Mouse (Mus musculus) CH12.LX (cell line): ENCODE measurements around the gene Mettl7a2. TPM values are rescaled to one million over a fixed set of nuclear protein-coding genes. Genes with fewer than 3 reads are reported as not detected.
A peak's percentile ranks its signal among the peaks of the same experiment; 100 is the strongest.

ENCODE experiments used
- DNase-seq: peaks from one replicate; pipeline ENCODE4 v3.0.0-alpha.2; 2013; ENCODE audit errors: extremely low read depth
- H3K27ac ChIP-seq: 2 replicates; pipeline ENCODE4 v1.5.1; 2012; ENCODE audit warnings: low read depth, mild to moderate bottlenecking, control low read depth, moderate library complexity; ENCODE audit not compliant: insufficient read depth
- H3K27me3 ChIP-seq: replicated peaks from 2 replicates; pipeline ENCODE3; 2012; ENCODE audit warnings: inconsistent platforms
- H3K36me3 ChIP-seq, 2 experiments: replicated peaks in 1 of 2; 2 replicates each; pipeline versions ENCODE3 to v1.6.1; 2012; ENCODE audit warnings: inconsistent platforms in 1 of 2, low read length in 1 of 2, mild to moderate bottlenecking in 1 of 2, mixed read lengths in 1 of 2, moderate library complexity in 1 of 2; ENCODE audit not compliant: control insufficient read depth in 1 of 2, insufficient read depth in 1 of 2
- H3K4me1 ChIP-seq, 2 experiments: 2 replicates each; pipeline ENCODE4 v1.6.1; 2012; ENCODE audit warnings: inconsistent platforms in 1 of 2, moderate library complexity in 1 of 2; ENCODE audit not compliant: insufficient read depth in 2 of 2, control insufficient read depth in 1 of 2
- H3K4me2 ChIP-seq: 2 replicates; pipeline ENCODE4 v1.6.1; 2012; ENCODE audit warnings: low read depth, mild to moderate bottlenecking, control low read depth; ENCODE audit not compliant: poor library complexity, insufficient read depth, severe bottlenecking
- H3K4me3 ChIP-seq, 3 experiments: fragments of 150-350 bp in 1 of 3; sonication (generic) in 1 of 3; replicated peaks in 1 of 3; 2 replicates each; pipeline versions ENCODE3 to v1.5.1; 2011 to 2012; ENCODE audit warnings: low read depth in 2 of 3, low read length in 2 of 3, mild to moderate bottlenecking in 2 of 3, moderate library complexity in 2 of 3, control low read depth in 1 of 3, improper control_type of control experiment in 1 of 3, inconsistent platforms in 1 of 3, mixed read lengths in 1 of 3; ENCODE audit not compliant: poor library complexity in 1 of 3
- H3K79me2 ChIP-seq: replicated peaks from 2 replicates; pipeline ENCODE4 v1.6.1; 2012; ENCODE audit warnings: mild to moderate bottlenecking, moderate library complexity; ENCODE audit not compliant: control insufficient read depth, poor library complexity, insufficient read depth, severe bottlenecking; ENCODE audit errors: extremely low read depth
- H3K9ac ChIP-seq: 2 replicates; pipeline ENCODE4 v1.6.1; 2012; ENCODE audit warnings: low read depth, mild to moderate bottlenecking, control low read depth, moderate library complexity; ENCODE audit not compliant: insufficient read depth
- H3K9me3 ChIP-seq: replicated peaks from 2 replicates; pipeline ENCODE3; 2012; ENCODE audit warnings: low read length, inconsistent platforms, mixed read lengths
- CHD1 ChIP-seq: IDR thresholded peaks from 2 replicates; pipeline ENCODE4 v1.6.1; 2012; ENCODE audit warnings: low read depth, low read length, improper control_type of control experiment, inconsistent platforms
- CHD2 ChIP-seq: IDR thresholded peaks from 2 replicates; pipeline ENCODE4 v1.6.1; 2011; ENCODE audit warnings: low read length, improper control_type of control experiment
- E2F4 ChIP-seq: IDR thresholded peaks from 2 replicates; pipeline ENCODE4 v1.6.1; 2011; ENCODE audit warnings: low read depth, low read length, improper control_type of control experiment; ENCODE audit not compliant: insufficient replicate concordance
- IRF4 ChIP-seq: IDR thresholded peaks from 2 replicates; pipeline ENCODE4 v1.6.1; 2014; ENCODE audit warnings: low read depth, mild to moderate bottlenecking, inconsistent platforms, low read length, improper control_type of control experiment
- JUN ChIP-seq: IDR thresholded peaks from 2 replicates; pipeline ENCODE4 v1.6.1; 2011; ENCODE audit warnings: low read depth, mild to moderate bottlenecking, low read length, improper control_type of control experiment, moderate library complexity; ENCODE audit not compliant: insufficient read depth
- JUND ChIP-seq: conservative IDR thresholded peaks from 2 replicates; pipeline ENCODE4 v1.6.1; 2011; ENCODE audit warnings: low read depth, low read length, improper control_type of control experiment
- KAT2A ChIP-seq: IDR thresholded peaks from 2 replicates; pipeline ENCODE4 v1.6.1; 2012; ENCODE audit warnings: low read length, improper control_type of control experiment, inconsistent platforms; ENCODE audit not compliant: insufficient replicate concordance
- MAFK ChIP-seq: IDR thresholded peaks from 2 replicates; pipeline ENCODE4 v1.6.1; 2011; ENCODE audit warnings: low read length, improper control_type of control experiment; ENCODE audit not compliant: insufficient replicate concordance
- MAX ChIP-seq: IDR thresholded peaks from 2 replicates; pipeline ENCODE4 v1.6.1; 2011; ENCODE audit warnings: low read length, improper control_type of control experiment
- MAZ ChIP-seq: IDR thresholded peaks from 2 replicates; pipeline ENCODE4 v1.6.1; 2012; ENCODE audit warnings: low read depth, mild to moderate bottlenecking, inconsistent platforms, low read length, improper control_type of control experiment, moderate library complexity
- MEF2A ChIP-seq: IDR thresholded peaks from 2 replicates; pipeline ENCODE4 v1.6.1; 2014; ENCODE audit warnings: low read depth, mild to moderate bottlenecking, inconsistent platforms, low read length, improper control_type of control experiment, borderline replicate concordance
- MXI1 ChIP-seq: IDR thresholded peaks from 2 replicates; pipeline ENCODE4 v1.6.1; 2011; ENCODE audit warnings: mild to moderate bottlenecking, low read depth, low read length, improper control_type of control experiment
- NRF1 ChIP-seq: IDR thresholded peaks from 2 replicates; pipeline ENCODE4 v1.6.1; 2014; ENCODE audit warnings: low read depth, mild to moderate bottlenecking, inconsistent platforms, low read length, improper control_type of control experiment, moderate library complexity
- PAX5 ChIP-seq: IDR thresholded peaks from 2 replicates; pipeline ENCODE4 v1.6.1; 2012; ENCODE audit warnings: low read length, inconsistent platforms, mixed read lengths
- POLR2A ChIP-seq: IDR thresholded peaks from 2 replicates; pipeline ENCODE4 v1.6.1; 2011; ENCODE audit warnings: low read depth, mild to moderate bottlenecking, improper control_type of control experiment, low read length
- POLR2AphosphoS2 ChIP-seq: IDR thresholded peaks from 2 replicates; pipeline ENCODE4 v1.6.1; 2011; ENCODE audit warnings: low read depth, low read length, improper control_type of control experiment
- RAD21 ChIP-seq: IDR thresholded peaks from 2 replicates; pipeline ENCODE4 v1.6.1; 2011; ENCODE audit warnings: low read depth, mild to moderate bottlenecking, low read length, improper control_type of control experiment, moderate library complexity
- SIN3A ChIP-seq: IDR thresholded peaks from 2 replicates; pipeline ENCODE4 v1.6.1; 2012; ENCODE audit warnings: low read length, improper control_type of control experiment, inconsistent platforms
- SMC3 ChIP-seq: IDR thresholded peaks from 2 replicates; pipeline ENCODE4 v1.6.1; 2011; ENCODE audit warnings: low read depth, low read length, improper control_type of control experiment
- TCF12 ChIP-seq: IDR thresholded peaks from 2 replicates; pipeline ENCODE4 v1.6.1; 2014; ENCODE audit warnings: low read depth, mild to moderate bottlenecking, inconsistent platforms, low read length, improper control_type of control experiment
- USF1 ChIP-seq: IDR thresholded peaks from 2 replicates; pipeline ENCODE4 v1.6.1; 2014; ENCODE audit warnings: low read depth, mild to moderate bottlenecking, inconsistent platforms, low read length, improper control_type of control experiment
- ZKSCAN1 ChIP-seq: IDR thresholded peaks from 2 replicates; pipeline ENCODE4 v1.6.1; 2012; ENCODE audit warnings: low read depth, inconsistent platforms, low read length, improper control_type of control experiment, borderline replicate concordance
- ZNF384 ChIP-seq: IDR thresholded peaks from 2 replicates; pipeline ENCODE4 v1.6.1; 2012; ENCODE audit warnings: low read depth, low read length, improper control_type of control experiment, inconsistent platforms
- dilution Hi-C: fragments of 300-500 bp; cut with MboI; formaldehyde crosslinking; loops from 2 replicates; pipeline ENCODE4 v1.14.3; 2020; ENCODE audit warnings: low sequenced_read_pairs; ENCODE audit not compliant: extremely low pct_unique_long_range_greater_than_20kb, extremely low pct_ligation_motif_present
- in situ Hi-C: fragments of 300-500 bp; cut with MboI; formaldehyde crosslinking; loops from 3 replicates; pipeline ENCODE4 v1.14.3; 2019; ENCODE audit warnings: low sequenced_read_pairs, low pct_ligation_motif_present, low pct_unique_long_range_greater_than_20kb, mixed read lengths
- polyA plus RNA-seq: library from polyadenylated mRNA; unstranded; fragments of >175 nt; gene quantifications from 2 replicates; pipeline ENCODE4 v1.2.1, GENCODE M21; 2012; ENCODE audit warnings: low read depth; ENCODE audit not compliant: insufficient read length
- total RNA-seq, 2 experiments: library from RNA; depleted of rRNA; stranded (reverse); fragments of 300-350 nt in 1 of 2; fragments of >200 nt in 1 of 2; gene quantifications; 2 replicates each; pipeline ENCODE4 v1.2.3; 2012 to 2014

The Mettl7a2 gene
- total and polyA plus RNA-seq, 3 experiments, result not detected

DNA sequence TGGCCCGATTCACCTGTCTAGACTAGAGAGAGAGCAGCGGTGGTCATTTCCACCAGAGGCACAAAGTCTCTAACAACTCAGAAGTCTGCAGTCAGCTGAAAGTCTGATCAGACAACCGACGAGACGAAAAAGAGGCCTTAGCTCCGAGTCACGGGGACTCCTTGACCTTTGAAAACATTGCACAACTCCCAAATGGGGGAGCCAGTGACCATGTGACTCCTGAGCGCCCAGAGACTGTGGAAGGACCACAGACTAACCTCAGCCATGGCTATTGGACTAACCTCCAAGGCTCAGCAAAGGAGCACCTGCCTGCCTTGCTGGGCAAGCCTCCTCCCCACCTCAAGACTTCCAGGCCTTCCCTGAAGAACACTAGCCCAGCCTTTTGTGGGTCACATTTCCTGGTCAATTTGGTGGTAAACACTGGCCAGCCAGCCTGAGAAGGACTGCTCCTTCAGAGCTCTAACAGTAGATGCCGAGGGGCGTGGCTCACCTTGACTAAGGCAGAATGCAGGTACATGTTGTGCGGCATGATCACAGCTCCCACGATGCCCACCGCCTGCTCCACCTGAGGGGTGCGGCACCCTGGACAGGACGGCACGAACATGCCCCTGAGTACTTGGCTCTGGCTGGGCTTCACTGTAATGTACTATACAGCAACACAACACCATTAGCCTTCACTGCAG lies 50.5 kb downstream of the Mettl7a2 start:
- H3K27me3 ChIP-seq, result no peaks in the 10 kb centered on the region
- in situ Hi-C loops, result no loop called here
- DNase-seq, result no peak
- H3K36me3 ChIP-seq, result peaks cover 51 to 91% of the 10 kb centered on the region in 2 experiments
- no peaks in the 10 kb centered on the region for H3K9me3 ChIP-seq
- H3K79me2 ChIP-seq, result no peaks in the 10 kb centered on the region
- no peak overlapping the region for H3K4me3 ChIP-seq
- H3K9ac ChIP-seq, result no peak overlapping the region
- no peaks in the 10 kb centered on the region for H3K4me1 ChIP-seq
- no peak overlapping the region for H3K4me2 ChIP-seq
- TF ChIP-seq SIN3A (no peak), ZKSCAN1 (no peak)
- TF ChIP-seq, all 38 proteins: peak for 0
- dilution Hi-C loops, result no loop called here
- no peak overlapping the region for H3K27ac ChIP-seq

DNA sequence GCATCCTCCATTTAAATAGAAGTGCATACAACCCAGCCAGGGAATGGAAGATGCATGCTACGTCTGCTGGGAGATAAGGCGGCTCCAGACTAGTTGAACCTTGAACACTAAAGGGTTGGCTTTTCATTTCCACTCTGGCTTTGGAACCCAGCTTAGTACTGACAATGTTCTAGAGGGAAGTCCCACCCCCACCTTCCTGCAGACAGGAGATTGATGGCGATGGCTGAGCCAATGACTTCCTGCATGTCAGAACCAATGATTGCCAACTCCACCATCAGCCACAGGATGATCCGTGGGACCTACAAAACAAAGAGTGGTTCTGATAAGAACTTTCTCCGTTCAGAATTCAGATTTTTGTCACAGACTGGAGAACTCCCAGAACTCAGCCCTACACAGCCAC lies 53.1 kb downstream of the Mettl7a2 start:
- Histone ChIP-seq H3K27me3 (no peaks in the 10 kb centered on the region), H3K79me2 (no peaks in the 10 kb centered on the region), H3K4me3 (no peak overlapping the region), H3K4me2 (no peak overlapping the region), H3K9me3 (no peaks in the 10 kb centered on the region), H3K9ac (no peak overlapping the region), H3K36me3 (peaks cover 32 to 84% of the 10 kb centered on the region in 2 experiments), H3K4me1 (peaks cover under 1 to 8% of the 10 kb centered on the region in 2 experiments; a peak in 3 of 4 replicates), H3K27ac (no peak overlapping the region)
- dilution Hi-C loops, result no loop called here
- TF ChIP-seq RAD21 (no peak), SMC3 (no peak), PAX5 (no peak), NRF1 (no peak), TCF12 (no peak), MXI1 (no peak), MEF2A (no peak), SIN3A (no peak), MAZ (no peak)
- DNase-seq, result no peak
- in situ Hi-C loops, result no loop called here

DNA sequence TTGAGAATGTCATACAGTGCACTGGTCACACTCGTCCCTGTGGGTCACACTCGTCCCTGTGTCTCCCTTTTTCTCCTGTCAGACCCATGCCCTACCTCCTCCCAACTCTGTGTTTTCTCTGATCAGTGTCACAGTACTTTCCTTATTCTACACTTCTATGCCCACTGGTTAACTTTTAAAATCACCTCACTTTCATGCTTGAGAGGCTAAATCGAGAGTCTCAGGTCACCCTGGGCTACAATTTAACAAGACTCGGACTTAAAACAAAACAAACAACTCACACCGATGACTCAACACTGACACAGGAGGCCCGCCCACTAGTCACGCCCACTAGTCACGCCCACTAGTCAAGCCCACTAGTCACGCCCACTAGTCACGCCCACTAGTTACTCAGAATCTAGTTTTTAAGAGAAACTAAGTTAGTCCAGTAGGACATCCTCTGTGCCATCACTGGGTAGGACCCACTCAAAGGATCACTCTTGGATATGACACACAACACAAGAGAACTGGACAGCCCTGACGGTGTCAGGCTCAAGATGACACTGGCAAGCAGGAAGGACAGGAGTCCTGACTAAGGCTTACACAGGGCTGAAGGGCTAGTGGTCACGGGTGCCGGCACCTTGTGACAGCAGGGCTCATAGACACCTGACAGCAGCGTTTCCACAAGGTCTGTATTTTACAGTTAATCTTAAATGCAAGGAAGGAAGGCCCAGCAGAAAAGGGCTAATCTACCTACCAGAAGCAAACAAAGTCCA lies 58.1 kb downstream of the Mettl7a2 start:
- Histone ChIP-seq H3K4me2 (no peak overlapping the region; the same call in 1 of the 2 replicates), H3K9ac (no peak overlapping the region), H3K27me3 (no peaks in the 10 kb centered on the region), H3K9me3 (no peaks in the 10 kb centered on the region), H3K4me3 (peak overlapping the region in 1 of 3 experiments; percentile 23), H3K36me3 (peaks cover 10 to 48% of the 10 kb centered on the region in 2 experiments), H3K79me2 (no peaks in the 10 kb centered on the region), H3K4me1 (peaks cover 7 to 30% of the 10 kb centered on the region in 2 experiments), H3K27ac (no peak overlapping the region)
- DNase-seq, result peak; percentile 86
- in situ Hi-C loops (no loop called here), dilution Hi-C loops (no loop called here)
- TF ChIP-seq CHD2 (no peak), MAFK (no peak), IRF4 (no peak), JUN (no peak), JUND (no peak), KAT2A (no peak), E2F4 (no peak), CHD1 (no peak), USF1 (no peak), ZKSCAN1 (no peak), POLR2AphosphoS2 (no peak), RAD21 (no peak), MAX (no peak), MXI1 (no peak), POLR2A (no peak), ZNF384 (no peak)
